Mouse (Mus musculus) midbrain, embryonic 13.5 days (tissue): ENCODE measurements around the gene Asb16. TPM values are rescaled to one million over a fixed set of nuclear protein-coding genes. Genes with fewer than 3 reads are reported as not detected.
A peak's percentile ranks its signal among the peaks of the same experiment; 100 is the strongest.

Experiments
- ATAC-seq: fragments of 200-750 bp; cut with Nextera tagmentation; 2 replicates; pipeline ENCODE4 v1.8.0; 2017; ENCODE audit warnings: mild to moderate bottlenecking, moderate TSS enrichment, moderate library complexity
- H3K27ac ChIP-seq: fragments of 300-500 bp; sonication (generic); 2 replicates; pipeline ENCODE4 v1.5.1; 2015; ENCODE audit warnings: inconsistent platforms, mild to moderate bottlenecking, moderate library complexity
- H3K27me3 ChIP-seq: fragments of 300-500 bp; sonication (generic); 2 replicates; pipeline ENCODE4 v1.6.1; 2015; ENCODE audit warnings: mild to moderate bottlenecking, inconsistent platforms
- H3K36me3 ChIP-seq: fragments of 300-500 bp; sonication (generic); 2 replicates; pipeline ENCODE4 v1.6.1; 2015; ENCODE audit warnings: mild to moderate bottlenecking, inconsistent platforms
- H3K4me1 ChIP-seq: fragments of 300-500 bp; sonication (generic); replicated peaks from 2 replicates; pipeline ENCODE4 v1.6.1; 2015; ENCODE audit warnings: inconsistent platforms
- H3K4me2 ChIP-seq: fragments of 300-500 bp; sonication (generic); replicated peaks from 2 replicates; pipeline ENCODE4 v1.6.1; 2015; ENCODE audit warnings: moderate library complexity, mild to moderate bottlenecking, inconsistent platforms
- H3K4me3 ChIP-seq: fragments of 300-500 bp; sonication (generic); replicated peaks from 2 replicates; pipeline ENCODE4 v1.5.1; 2015; ENCODE audit warnings: mild to moderate bottlenecking, inconsistent platforms
- H3K9ac ChIP-seq: fragments of 300-500 bp; sonication (generic); replicated peaks from 2 replicates; pipeline ENCODE4 v1.6.1; 2015; ENCODE audit warnings: mild to moderate bottlenecking, inconsistent platforms
- H3K9me3 ChIP-seq: fragments of 300-500 bp; sonication (generic); 2 replicates; pipeline ENCODE4 v1.6.1; 2016; ENCODE audit warnings: mild to moderate bottlenecking, inconsistent platforms
- WGBS: fragments of 180-500 bp; shearing (Covaris S2); methylation state at CpG from one replicate; pipeline ENCODE4 v1.1.7; 2015; 5-methylcytosine and 5-hydroxymethylcytosine counted together
- polyA plus RNA-seq: library from polyadenylated mRNA; unstranded; fragments of >200 nt; fragmentation: Nextera tagmentation; extraction: Ambion mirVana; gene quantifications from 2 replicates; pipeline ENCODE4 v1.2.1, GENCODE M21; 2015

Gene Asb16
- polyA plus RNA-seq, 1 experiment from 2014 or later = not detected

GRCm38 (mm10) chr11:102305359-102305758, 36.8 kb downstream of the Asb16 start:
- no peak overlapping the region for H3K4me2 ChIP-seq
- H3K36me3 ChIP-seq = peaks cover 37% of the 10 kb centered on the region
- H3K4me3 ChIP-seq = no peak overlapping the region
- H3K9ac ChIP-seq = no peak overlapping the region
- WGBS = 63% methylated on average over 2 of the region's 3 CpGs
- H3K27ac ChIP-seq = no peak overlapping the region
- H3K4me1 ChIP-seq = peaks cover 14% of the 10 kb centered on the region
- no peaks in the 10 kb centered on the region for H3K27me3 ChIP-seq
- no peak for ATAC-seq
- no peaks in the 10 kb centered on the region for H3K9me3 ChIP-seq

GRCm38 (mm10) chr11:102308104-102308503, 39.6 kb downstream of the Asb16 start:
- ATAC-seq = no peak
- Histone ChIP-seq H3K4me3 (no peak overlapping the region), H3K4me2 (no peak overlapping the region), H3K9me3 (no peaks in the 10 kb centered on the region), H3K4me1 (peaks cover 24% of the 10 kb centered on the region), H3K27ac (no peak overlapping the region), H3K36me3 (peaks cover 63% of the 10 kb centered on the region), H3K9ac (no peak overlapping the region), H3K27me3 (no peaks in the 10 kb centered on the region)
- WGBS = 85% methylated on average over 9 of the region's 9 CpGs

- WGBS = under 1% methylated on average over 27 of the region's 27 CpGs
- H3K9me3 ChIP-seq = no peaks in the 10 kb centered on the region
- H3K27ac ChIP-seq = peak overlapping the region; percentile 57
- ATAC-seq = peak; percentile 93
- peak overlapping the region; percentile 27 for H3K4me3 ChIP-seq
- peaks cover 24% of the 10 kb centered on the region for H3K4me1 ChIP-seq
- peaks cover 72% of the 10 kb centered on the region for H3K36me3 ChIP-seq
- peak overlapping the region; percentile 50 for H3K4me2 ChIP-seq
- no peaks in the 10 kb centered on the region for H3K27me3 ChIP-seq
- H3K9ac ChIP-seq = peak overlapping the region; percentile 8; the same call in 1 of the 2 replicates
These were observed 40.4 kb downstream of the Asb16 start for GRCm38 (mm10) chr11:102308979-102309378.

GRCm38 (mm10) chr11:102309821-102310617, 41.5 kb downstream of the Asb16 start:
- 89% methylated on average over 22 of the region's 22 CpGs for WGBS
- Histone ChIP-seq H3K4me2 (peak overlapping the region; percentile 50), H3K4me3 (peak overlapping the region; percentile 27), H3K9me3 (no peaks in the 10 kb centered on the region), H3K27ac (peak overlapping the region; percentile 57), H3K36me3 (peaks cover 82% of the 10 kb centered on the region), H3K27me3 (no peaks in the 10 kb centered on the region), H3K4me1 (peaks cover 28% of the 10 kb centered on the region), H3K9ac (no peak overlapping the region; the same call in 1 of the 2 replicates)
- no peak for ATAC-seq

GRCm38 (mm10) chr11:102310768-102311695, 42.5 kb downstream of the Asb16 start:
- no peak overlapping the region for H3K4me3 ChIP-seq
- no peak for ATAC-seq
- H3K9me3 ChIP-seq = no peaks in the 10 kb centered on the region
- no peaks in the 10 kb centered on the region for H3K27me3 ChIP-seq
- H3K4me2 ChIP-seq = no peak overlapping the region
- H3K9ac ChIP-seq = peak overlapping the region; percentile 28
- peaks cover 84% of the 10 kb centered on the region for H3K36me3 ChIP-seq
- WGBS = 44% methylated on average over 38 of the region's 38 CpGs
- H3K4me1 ChIP-seq = peaks cover 38% of the 10 kb centered on the region
- no peak overlapping the region for H3K27ac ChIP-seq

GRCm38 (mm10) chr11:102311966-102312365, 43.4 kb downstream of the Asb16 start:
- H3K36me3 ChIP-seq = peaks cover 75% of the 10 kb centered on the region
- H3K27me3 ChIP-seq = no peaks in the 10 kb centered on the region
- H3K9ac ChIP-seq = no peak overlapping the region
- H3K9me3 ChIP-seq = no peaks in the 10 kb centered on the region
- no peak overlapping the region for H3K27ac ChIP-seq
- no peak overlapping the region for H3K4me3 ChIP-seq
- no peak overlapping the region for H3K4me2 ChIP-seq
- H3K4me1 ChIP-seq = peaks cover 43% of the 10 kb centered on the region
- WGBS = 80% methylated on average over 4 of the region's 4 CpGs
- ATAC-seq = no peak

GRCm38 (mm10) chr11:102312586-102312985, 44.0 kb downstream of the Asb16 start:
- Histone ChIP-seq H3K9me3 (no peaks in the 10 kb centered on the region), H3K27me3 (no peaks in the 10 kb centered on the region), H3K27ac (no peak overlapping the region), H3K36me3 (peaks cover 68% of the 10 kb centered on the region), H3K9ac (no peak overlapping the region), H3K4me1 (peaks cover 43% of the 10 kb centered on the region), H3K4me3 (no peak overlapping the region), H3K4me2 (no peak overlapping the region)
- no peak for ATAC-seq
- 90% methylated on average over 6 of the region's 6 CpGs for WGBS

GRCm38 (mm10) chr11:102314321-102314720, 45.8 kb downstream of the Asb16 start:
- ATAC-seq = no peak

GRCm38 (mm10) chr11:102315690-102316571, 47.4 kb downstream of the Asb16 start:
- 9% methylated on average over 14 of the region's 14 CpGs for WGBS
- Histone ChIP-seq H3K9ac (peak overlapping the region; percentile 100), H3K36me3 (peaks cover 46% of the 10 kb centered on the region), H3K4me2 (peak overlapping the region; percentile 92), H3K9me3 (no peaks in the 10 kb centered on the region), H3K4me3 (peak overlapping the region; percentile 99), H3K27ac (peak overlapping the region; percentile 100), H3K4me1 (peaks cover 30% of the 10 kb centered on the region), H3K27me3 (no peaks in the 10 kb centered on the region)
- ATAC-seq = no peak

More at GRCm38 (mm10) chr11:102314321-102314720, 45.8 kb downstream of the Asb16 start:
- Histone ChIP-seq H3K27me3 (no peaks in the 10 kb centered on the region), H3K4me3 (no peak overlapping the region), H3K9ac (no peak overlapping the region), H3K36me3 (peaks cover 60% of the 10 kb centered on the region), H3K4me2 (no peak overlapping the region), H3K4me1 (peaks cover 36% of the 10 kb centered on the region), H3K9me3 (no peaks in the 10 kb centered on the region), H3K27ac (no peak overlapping the region)
- WGBS = 90% methylated on average over 12 of the region's 12 CpGs

GRCm38 (mm10) chr11:102316572-102317297, 48.2 kb downstream of the Asb16 start:
- under 1% methylated on average over 68 of the region's 80 CpGs for whole genome bisulfite sequencing
- peak overlapping the region; percentile 99 for H3K4me3 ChIP-seq

More at GRCm38 (mm10) chr11:102316572-102317297, 48.2 kb downstream of the Asb16 start:
- Histone ChIP-seq H3K9me3 (no peaks in the 10 kb centered on the region), H3K36me3 (peaks cover 38% of the 10 kb centered on the region), H3K4me1 (peaks cover 30% of the 10 kb centered on the region), H3K27me3 (no peaks in the 10 kb centered on the region), H3K27ac (peak overlapping the region; percentile 100), H3K9ac (peak overlapping the region; percentile 100), H3K4me2 (peak overlapping the region; percentile 92)
- peak; percentile 44 for ATAC-seq
